Mouse (Mus musculus): ENCODE measurements around the gene Fbh1.

Fbh1 gene

GRCm38 (mm10) chr2:11777091-11778068, at the start of gene Fbh1, which contains the start of gene Ankrd16:
Fbh1 (minus strand) TSS chr2:11777582.
Ankrd16 (plus strand) TSS chr2:11777876.
- peak; percentile 100 for DNase-seq (ENCODE audit: low read depth)

DNA sequence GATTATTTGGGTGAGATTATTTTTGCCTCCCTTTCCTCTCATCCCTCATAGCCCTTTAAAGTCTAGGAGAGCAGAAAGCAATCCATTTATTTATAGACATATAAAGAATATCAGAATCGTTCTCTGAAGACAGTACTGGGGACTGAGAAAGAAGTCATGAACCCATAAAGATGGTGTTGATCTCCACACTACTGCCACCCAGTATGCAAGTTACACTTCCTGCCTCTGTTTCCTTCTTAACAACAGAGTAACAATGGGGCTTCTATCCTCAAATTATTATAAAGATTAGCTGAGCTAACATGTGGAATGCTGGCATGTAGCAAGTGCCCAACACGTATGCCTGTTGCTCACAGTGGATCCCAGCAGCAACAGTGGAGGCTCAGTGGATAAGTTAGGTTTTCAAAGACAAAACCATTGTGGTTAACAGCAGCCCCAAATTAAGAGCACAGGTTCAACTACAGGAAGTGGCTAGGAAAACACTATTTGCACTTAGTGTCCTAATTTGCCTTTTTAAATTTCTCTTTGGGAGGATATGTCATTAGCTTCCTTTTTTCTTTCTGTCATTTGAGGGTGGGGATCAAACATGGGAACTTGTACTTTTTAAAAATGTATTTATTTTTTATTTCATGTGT, 24.0 kb upstream of the Fbh1 start:
- no peak for DNase-seq (ENCODE audit: low read depth)

GRCm38 (mm10) chr2:11797930-11798364, 20.6 kb upstream of the Fbh1 start:
- no peak for DNase-seq (ENCODE audit: low read depth)

DNA sequence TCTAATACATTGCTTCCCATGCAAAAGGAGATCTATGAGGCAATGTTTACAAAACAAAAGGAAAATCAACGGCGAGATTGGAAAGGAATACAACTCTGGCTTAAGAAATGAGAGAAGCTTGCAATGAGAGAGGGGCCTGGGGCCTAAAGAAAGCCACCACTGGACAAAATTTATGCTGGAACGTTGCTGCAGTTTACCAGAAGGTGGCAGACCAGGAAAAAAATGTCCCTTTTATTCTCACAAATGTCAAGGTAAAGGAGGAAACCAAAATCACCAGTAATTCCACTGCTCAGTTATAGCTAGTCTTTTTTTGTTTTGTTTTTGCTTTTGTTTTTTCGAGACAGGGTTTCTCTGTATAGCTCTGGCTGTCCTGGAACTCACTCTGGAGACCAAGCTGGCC, 17.3 kb upstream of the Fbh1 start:
- no peak for DNase-seq (ENCODE audit: low read depth)

DNA sequence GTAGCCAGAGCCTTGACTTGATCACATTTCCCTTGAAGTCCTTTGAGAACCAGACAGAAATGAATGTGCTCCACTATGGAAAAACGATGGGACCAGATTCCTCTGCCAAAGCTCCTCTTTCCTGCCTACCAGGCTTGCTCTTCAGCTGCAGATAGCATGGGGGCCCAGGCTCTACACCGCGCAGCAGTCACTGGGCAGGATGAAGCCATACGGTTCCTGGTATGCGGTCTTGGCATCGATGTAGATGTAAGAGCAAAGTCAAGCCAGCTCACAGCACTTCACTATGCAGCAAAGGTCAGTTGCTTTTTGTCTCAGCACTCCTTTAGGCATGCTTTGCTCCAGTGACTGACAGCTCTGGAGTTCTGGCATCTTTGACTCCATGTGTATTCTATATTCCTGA, 6.8 kb upstream of the Fbh1 start:
- DNase-seq (ENCODE audit: low read depth): no peak

- DNase-seq (ENCODE audit: low read depth): peak; percentile 84
Measured at GRCm38 (mm10) chr2:11778087-11778823, 873 bp upstream of the Fbh1 start.

DNA sequence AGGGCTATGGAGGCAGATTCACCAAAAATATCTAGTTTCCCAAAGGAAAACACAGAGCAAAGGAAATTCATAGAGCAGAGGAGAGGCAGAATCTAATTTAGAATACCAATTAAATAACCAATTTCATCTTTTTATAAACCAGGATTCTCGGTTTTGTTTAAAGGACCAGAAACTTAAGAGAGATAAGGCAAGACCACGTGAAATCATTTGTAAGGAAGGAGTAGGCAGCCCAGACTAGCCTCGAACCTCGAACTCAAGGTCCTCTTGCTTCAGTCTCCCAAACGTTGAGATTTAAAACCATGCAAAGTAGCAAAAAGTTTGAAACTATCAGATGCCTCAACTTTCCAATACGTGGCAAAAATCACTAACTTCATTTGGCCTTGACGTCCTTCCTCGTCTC, 967 bp downstream of the Fbh1 start:
- no peak for DNase-seq (ENCODE audit: low read depth)

DNA sequence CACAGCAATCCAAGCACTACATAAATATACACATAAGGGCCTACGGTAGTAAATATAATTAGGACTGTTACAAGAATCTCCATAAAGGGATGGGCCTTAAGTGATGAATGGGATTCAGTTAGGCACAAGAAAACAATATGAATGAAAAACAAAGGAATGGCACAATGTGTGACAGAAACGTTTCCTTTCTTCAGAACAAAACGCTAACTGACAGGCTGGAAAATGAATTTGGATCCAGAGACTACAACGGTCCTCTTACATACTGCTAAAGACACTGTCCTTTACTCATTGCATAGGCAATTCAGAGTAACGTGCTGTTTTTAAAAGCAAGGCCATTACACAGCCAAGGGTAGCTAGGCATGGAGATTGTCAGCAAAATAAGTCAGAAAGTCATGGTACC, 2.3 kb downstream of the Fbh1 start:
- DNase-seq (ENCODE audit: low read depth): no peak

DNA sequence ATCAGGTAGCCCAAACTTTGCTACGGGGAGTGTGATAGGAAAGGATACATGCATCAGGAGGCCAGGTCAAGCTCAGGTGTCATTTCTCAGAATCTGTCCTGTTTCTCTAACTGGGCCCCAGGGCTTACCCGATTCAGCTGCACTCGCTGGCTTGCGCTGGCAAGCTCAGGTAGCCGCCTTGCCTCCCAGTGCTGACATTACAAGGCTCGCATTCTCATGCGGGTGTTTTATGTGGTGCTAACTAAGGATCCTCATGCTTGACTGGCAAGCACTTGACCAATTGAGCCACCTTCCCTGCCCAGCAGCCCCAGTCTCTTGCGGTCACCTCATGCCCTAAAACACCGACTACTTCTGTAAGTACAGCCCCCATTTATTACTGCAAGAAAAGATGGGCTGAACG, 3.0 kb downstream of the Fbh1 start:
- no peak for DNase-seq (ENCODE audit: low read depth)

GRCm38 (mm10) chr2:11772401-11772800, 5.0 kb downstream of the Fbh1 start:
- DNase-seq (ENCODE audit: low read depth): no peak

GRCm38 (mm10) chr2:11771701-11772100, 5.7 kb downstream of the Fbh1 start:
- DNase-seq (ENCODE audit: low read depth): no peak

DNA sequence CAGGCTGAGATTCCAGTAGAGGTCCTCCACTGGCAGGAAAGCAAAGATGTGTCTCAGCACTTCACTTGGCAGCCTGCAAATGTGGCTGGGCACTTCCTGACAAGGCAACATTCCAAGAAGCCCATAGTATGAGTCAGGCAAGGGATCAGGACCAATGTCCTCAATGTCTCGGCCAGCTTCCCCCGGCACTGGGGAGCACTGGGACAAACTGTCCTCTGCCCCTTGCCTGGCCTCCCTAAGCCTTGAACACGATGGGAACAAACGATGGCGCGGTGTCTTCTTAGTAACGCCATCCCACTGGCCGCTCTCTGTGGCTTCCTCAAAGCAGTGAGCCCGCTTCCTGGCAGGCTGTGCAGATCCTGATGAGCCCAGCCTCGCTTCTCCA, 10.2 kb downstream of the Fbh1 start:
- DNase-seq (ENCODE audit: low read depth): no peak

DNA sequence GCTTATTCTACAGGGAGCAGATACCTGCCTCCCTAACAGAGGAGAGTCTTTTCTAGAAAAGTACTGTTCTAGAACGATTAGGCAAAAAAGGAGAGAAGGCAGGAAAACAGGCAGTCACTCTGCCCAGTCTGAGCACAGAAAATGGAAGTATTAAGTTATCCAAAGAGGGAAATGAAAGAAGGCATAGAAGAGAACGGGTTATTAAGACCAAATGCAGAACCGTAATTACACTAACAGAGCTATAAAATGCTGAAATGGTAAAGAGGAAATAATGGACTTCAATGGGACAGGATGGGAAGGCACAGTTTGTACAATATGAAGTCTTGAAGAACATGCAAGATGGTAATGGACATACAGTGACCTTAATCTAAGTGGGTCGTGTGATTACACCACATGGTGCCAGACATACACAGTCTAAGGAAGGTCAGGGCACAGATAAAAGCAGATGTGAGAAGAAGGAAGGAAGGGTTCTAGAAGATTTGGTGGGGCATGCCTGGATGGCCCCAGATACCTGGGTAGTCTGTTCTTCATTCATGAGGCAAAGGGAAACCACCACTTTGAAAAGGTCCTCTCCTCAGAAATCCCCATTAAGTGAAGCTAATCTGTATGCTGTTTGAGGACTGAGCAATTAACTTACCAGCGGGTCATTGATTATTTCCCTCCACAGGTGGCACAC, 10.8 kb downstream of the Fbh1 start:
- DNase-seq (ENCODE audit: low read depth): no peak

- DNase-seq (ENCODE audit: low read depth): no peak
Measured at GRCm38 (mm10) chr2:11765694-11766093, 11.7 kb downstream of the Fbh1 start.

GRCm38 (mm10) chr2:11762541-11762940, 14.8 kb downstream of the Fbh1 start:
- DNase-seq (ENCODE audit: low read depth): no peak

GRCm38 (mm10) chr2:11739516-11740051, 37.8 kb downstream of the Fbh1 start:
- no peak for DNase-seq (ENCODE audit: low read depth)

- no peak for DNase-seq (ENCODE audit: low read depth)
Measured at GRCm38 (mm10) chr2:11738794-11739193, 38.6 kb downstream of the Fbh1 start.

GRCm38 (mm10) chr2:11735853-11736252, 41.5 kb downstream of the Fbh1 start:
- no peak for DNase-seq (ENCODE audit: low read depth)

DNA sequence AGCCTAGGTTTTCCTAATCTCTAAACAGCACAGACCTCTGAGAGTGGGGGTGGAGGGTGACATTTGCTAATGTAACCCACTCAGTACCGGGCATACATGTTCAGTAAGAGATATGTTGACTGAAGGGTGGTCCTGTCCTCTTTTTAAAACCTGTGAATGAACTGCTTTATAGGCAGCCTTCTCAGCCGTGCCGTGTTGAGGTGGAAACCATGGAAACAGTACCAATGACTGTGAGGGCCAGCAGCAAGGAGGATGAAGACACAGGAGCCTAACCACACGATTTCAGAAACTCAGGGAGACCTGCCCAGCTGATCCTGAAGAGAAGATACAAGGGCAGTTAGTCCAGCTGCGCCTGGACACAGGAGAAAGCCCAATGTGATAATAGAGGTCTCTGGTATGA, 44.4 kb downstream of the Fbh1 start:
- DNase-seq (ENCODE audit: low read depth): no peak

DNA sequence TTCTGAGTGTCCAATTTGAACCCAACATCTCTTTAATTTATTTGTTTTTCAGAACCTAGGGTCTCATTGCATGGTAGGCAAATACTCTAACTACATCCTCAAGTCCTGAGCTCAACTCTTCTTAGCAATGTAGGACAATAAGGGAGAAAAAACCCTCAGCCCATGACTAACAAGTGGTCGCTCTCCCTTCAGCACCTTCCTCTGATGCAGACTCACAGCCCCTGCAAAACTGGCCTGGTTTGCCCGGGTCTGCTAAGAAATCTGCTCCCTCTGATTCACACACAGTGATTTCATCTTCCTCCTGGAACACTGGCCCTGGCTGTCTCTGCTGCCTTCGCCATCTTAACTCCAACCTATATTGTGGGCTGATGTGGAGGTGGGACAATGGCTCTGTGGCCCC, 48.3 kb downstream of the Fbh1 start:
- DNase-seq (ENCODE audit: low read depth): no peak

DNA sequence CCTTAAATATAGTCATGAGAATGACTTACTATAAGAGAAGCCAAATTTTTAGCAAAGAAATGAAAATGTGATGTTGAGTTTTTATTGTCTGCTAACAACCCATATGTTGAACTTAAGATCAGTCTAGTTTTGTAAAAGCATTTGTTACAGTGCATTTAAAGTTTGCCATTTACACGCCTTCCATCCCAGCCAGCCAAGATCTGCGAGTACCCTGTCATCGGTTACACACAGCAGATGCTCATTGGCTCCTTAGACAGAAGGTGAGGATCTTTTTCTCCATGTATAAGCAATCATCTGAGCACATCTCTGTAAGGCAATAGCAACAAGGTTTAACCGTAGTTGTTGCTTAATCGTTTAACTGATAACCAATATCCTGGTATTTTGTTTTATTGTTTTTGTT, 49.8 kb downstream of the Fbh1 start:
- DNase-seq (ENCODE audit: low read depth): no peak

- no peak for DNase-seq (ENCODE audit: low read depth)
Measured at GRCm38 (mm10) chr2:11722564-11722963, 54.8 kb downstream of the Fbh1 start.
